In the genomic region with DNA sequence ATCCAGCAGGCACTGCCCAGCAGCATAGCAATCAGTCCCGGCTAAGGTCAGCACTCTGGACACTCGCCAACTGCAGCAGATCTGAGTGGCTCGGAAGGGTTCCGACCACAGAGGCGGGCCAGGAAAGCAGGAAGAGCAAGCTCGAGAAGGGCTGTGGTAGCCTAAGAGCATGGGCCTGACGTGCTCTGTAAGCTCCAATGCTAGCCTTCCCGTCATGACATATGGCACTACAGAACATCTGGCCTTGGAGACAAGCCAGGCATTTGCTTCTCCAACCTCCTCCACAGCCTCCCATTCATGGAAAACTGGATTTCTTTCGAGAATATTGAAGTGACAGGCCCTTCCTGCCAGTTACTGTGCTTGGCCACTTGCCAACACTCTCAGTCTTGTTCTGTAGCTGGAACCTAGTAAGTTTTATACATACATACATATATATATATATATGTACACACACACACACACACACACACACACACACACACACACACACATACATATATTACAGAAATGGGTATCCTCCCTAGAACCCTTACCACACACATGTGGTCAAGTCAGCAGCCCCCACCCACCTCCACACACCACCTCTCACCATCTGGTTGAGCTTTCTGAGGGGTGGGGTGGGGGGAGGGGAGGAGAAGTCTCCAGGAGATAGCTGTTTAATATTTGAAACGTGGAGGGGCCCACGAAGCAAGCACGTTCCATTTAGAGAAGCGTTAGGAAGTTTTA, we compare ENCODE assay signal across 8 mouse cellular contexts.
A peak's percentile ranks its signal among the peaks of the same experiment; 100 is the strongest.
DNase-seq lines count a peak whose midpoint lies in the region; ATAC-seq and TF ChIP-seq lines count a peak whose summit lies in the region.

No protein-coding gene starts in this region.

- no peaks in the 10 kb centered on the region for H3K27me3 ChIP-seq in forebrain, embryonic 16.5 days (replicated peaks; ENCODE audit: control insufficient read depth, insufficient read depth, low read length)
- H3K27me3 ChIP-seq in heart, postnatal 0 days (ENCODE audit: control insufficient read depth, insufficient read depth, low read length) = no peaks in the 10 kb centered on the region

- peaks cover 34% of the 10 kb centered on the region for H3K4me1 ChIP-seq in forebrain, embryonic 16.5 days (replicated peaks; ENCODE audit: control insufficient read depth, insufficient read depth, low read length)
- peaks cover 42% of the 10 kb centered on the region for H3K4me1 ChIP-seq in heart, postnatal 0 days (ENCODE audit: control insufficient read depth, insufficient read depth)
- H3K4me1 ChIP-seq in lung, adult 2 months (ENCODE audit: control insufficient read depth, insufficient read depth, low read length) = peaks cover 23% of the 10 kb centered on the region

- no peak for TF ChIP-seq CTCF in heart, postnatal 0 days (IDR thresholded peaks at IDR 0.05; ENCODE audit: low read depth)
- TF ChIP-seq CTCF in lung, adult 2 months (IDR thresholded peaks at IDR 0.05; ENCODE audit: insufficient read depth, low read length) = no peak

- 24% methylated on average over 13 of the region's 13 CpGs for WGBS in forebrain, embryonic 16.5 days
- 13% methylated on average over 13 of the region's 13 CpGs for WGBS in heart, postnatal 0 days
- 14% methylated on average over 13 of the region's 13 CpGs for WGBS in lung, adult 2 months

- peak; percentile 22 for DNase-seq in retina, adult 2 months (ENCODE audit: low read depth, low spot score)
- DNase-seq in retina, embryonic 14.5 days (ENCODE audit: low spot score) = no peak
- DNase-seq in heart, postnatal 0 days (ENCODE audit: low spot score) = peak; percentile 89
- peak; percentile 73 to 80 for DNase-seq in kidney, postnatal 36 days
- peak; percentile 66 for DNase-seq in lung, adult 2 months
- peak; percentile 68 to 69 for DNase-seq in right cerebral cortex, adult 2 months (ENCODE audit: low spot score in 2 of 2)

- TF ChIP-seq POLR2A in lung, adult 2 months (IDR thresholded peaks at IDR 0.05; ENCODE audit: borderline replicate concordance, extremely low read depth, low read depth, low read length) = peak; percentile 23; the same call in 1 of the 2 replicates

- peak overlapping the region; percentile 52 for H3K27ac ChIP-seq in forebrain, embryonic 16.5 days (ENCODE audit: low read length)
- peak overlapping the region; percentile 71 for H3K27ac ChIP-seq in heart, postnatal 0 days (ENCODE audit: low read depth)

- no peak overlapping the region for H3K9ac ChIP-seq in forebrain, embryonic 16.5 days (replicated peaks; ENCODE audit: low read depth, low read length)
- H3K9ac ChIP-seq in heart, postnatal 0 days (replicated peaks; ENCODE audit: low read depth, low read length) = no peak overlapping the region

- H3K9me3 ChIP-seq in forebrain, embryonic 16.5 days (ENCODE audit: control insufficient read depth, low read length) = no peaks in the 10 kb centered on the region
- H3K9me3 ChIP-seq in heart, postnatal 0 days (replicated peaks; ENCODE audit: control insufficient read depth, low read length) = no peaks in the 10 kb centered on the region

- no peaks in the 10 kb centered on the region for H3K36me3 ChIP-seq in forebrain, embryonic 16.5 days (ENCODE audit: control insufficient read depth, insufficient read depth)
- H3K36me3 ChIP-seq in heart, postnatal 0 days (replicated peaks; ENCODE audit: control insufficient read depth, insufficient read depth, low read length) = no peaks in the 10 kb centered on the region

- no peak overlapping the region for H3K4me3 ChIP-seq in forebrain, embryonic 16.5 days (replicated peaks; ENCODE audit: low read length)
- no peak overlapping the region for H3K4me3 ChIP-seq in heart, postnatal 0 days (ENCODE audit: low read depth, low read length)
- no peak overlapping the region for H3K4me3 ChIP-seq in lung, adult 2 months (replicated peaks; ENCODE audit: extremely low read depth, low read depth, low read length)

- ATAC-seq in forebrain, embryonic 16.5 days = peak; percentile 82
- ATAC-seq in heart, postnatal 0 days (ENCODE audit: insufficient read depth, low read depth) = peak; percentile 85
- ATAC-seq in erythroblast, adult 5-6 weeks (replicated peaks; ENCODE audit: low FRiP score, poor library complexity, severe bottlenecking) = no peak

- H3K4me2 ChIP-seq in forebrain, embryonic 16.5 days (ENCODE audit: low read length) = peak overlapping the region; percentile 8; the same call in 1 of the 2 replicates
- peak overlapping the region; percentile 23; the same call in 1 of the 2 replicates for H3K4me2 ChIP-seq in heart, postnatal 0 days (ENCODE audit: low read depth, low read length)

- TF ChIP-seq EP300 in heart, postnatal 0 days (IDR thresholded peaks at IDR 0.05; ENCODE audit: low read depth) = peak; percentile 68; the same call in 1 of the 2 replicates
